ENCODE assay signal across 9 mouse cellular contexts in the genomic region with DNA sequence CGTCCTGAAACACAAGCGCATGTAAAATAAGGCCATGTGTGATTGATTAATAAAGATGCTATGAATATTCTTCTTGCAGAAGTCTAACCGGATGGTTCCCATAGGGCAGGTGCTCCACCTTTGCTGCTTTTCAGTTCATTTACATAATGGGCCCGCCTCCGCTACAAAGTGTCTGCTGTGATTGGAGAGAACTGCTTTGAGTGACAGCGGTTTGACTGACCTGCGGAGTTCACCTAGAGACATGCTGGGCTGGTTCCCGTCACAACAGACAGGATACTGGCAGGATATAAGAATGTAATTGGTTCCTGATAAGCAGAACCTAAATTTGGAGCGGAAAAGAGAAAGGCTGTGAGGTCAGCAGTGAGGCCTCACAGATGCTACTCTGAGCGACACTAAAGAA. TPM values are rescaled to one million over a fixed set of nuclear protein-coding genes. Genes with fewer than 3 reads are reported as not detected.
A peak's percentile ranks its signal among the peaks of the same experiment; 100 is the strongest.
DNase-seq lines count a peak whose midpoint lies in the region; ATAC-seq and TF ChIP-seq lines count a peak whose summit lies in the region.
"Had no signal": no experiment of that assay in that cellular context is flagged by ENCODE, and none has a peak within 500 bp of the region (broad histone marks: within the 10 kb centered on the region; RNA-seq: fewer than 3 reads in every experiment).

No protein-coding gene starts in this region.

- H3K9ac ChIP-seq in liver, postnatal 0 days (replicated peaks), result no peak overlapping the region
- no peak overlapping the region for H3K9ac ChIP-seq in embryonic facial prominence, embryonic 14.5 days (ENCODE audit: low read depth, low read length)

- peak; percentile 57 for DNase-seq in liver
- DNase-seq in liver, postnatal 0 days, result no peak
- DNase-seq in embryonic facial prominence, embryonic 14.5 days (ENCODE audit: low spot score), result no peak
- peak; percentile 13 for DNase-seq in induced T-regulatory cell, adult 2 months (ENCODE audit: low read depth)
- peak; percentile 44 for DNase-seq in retina, postnatal 1 day
- DNase-seq in spleen, adult 12 weeks (ENCODE audit: low spot score), result no peak
- no peak for DNase-seq in lung, postnatal 10 days
- no peak for DNase-seq in urinary bladder, adult 2 months (ENCODE audit: low spot score)
- DNase-seq: kidney, adult 9 months had no signal

- H3K36me3 ChIP-seq in liver, postnatal 0 days (replicated peaks; ENCODE audit: insufficient read depth, low read length), result no peaks in the 10 kb centered on the region
- no peaks in the 10 kb centered on the region for H3K36me3 ChIP-seq in embryonic facial prominence, embryonic 14.5 days (ENCODE audit: control insufficient read depth, insufficient read depth, low read length)

- H3K9me3 ChIP-seq in liver, postnatal 0 days (ENCODE audit: low read length), result no peaks in the 10 kb centered on the region
- H3K9me3 ChIP-seq in embryonic facial prominence, embryonic 14.5 days (ENCODE audit: control insufficient read depth, low read length), result no peaks in the 10 kb centered on the region

- H3K4me2 ChIP-seq in liver, postnatal 0 days (ENCODE audit: low read depth, low read length), result no peak overlapping the region
- peak overlapping the region; percentile 30 for H3K4me2 ChIP-seq in embryonic facial prominence, embryonic 14.5 days (ENCODE audit: low read depth, low read length)

- H3K27ac ChIP-seq in liver, postnatal 0 days (ENCODE audit: low read depth), result no peak overlapping the region
- H3K27ac ChIP-seq in embryonic facial prominence, embryonic 14.5 days (replicated peaks; ENCODE audit: low read depth, low read length), result no peak overlapping the region

- ATAC-seq in liver, postnatal 0 days, result no peak
- ATAC-seq in embryonic facial prominence, embryonic 14.5 days (ENCODE audit: low read depth), result no peak

- no peaks in the 10 kb centered on the region for H3K4me1 ChIP-seq in liver, postnatal 0 days (ENCODE audit: insufficient read depth)
- no peaks in the 10 kb centered on the region for H3K4me1 ChIP-seq in embryonic facial prominence, embryonic 14.5 days (ENCODE audit: control insufficient read depth, insufficient read depth, low read length)

- no peaks in the 10 kb centered on the region for H3K27me3 ChIP-seq in liver, postnatal 0 days (ENCODE audit: insufficient read depth, low read length)
- no peaks in the 10 kb centered on the region for H3K27me3 ChIP-seq in embryonic facial prominence, embryonic 14.5 days (replicated peaks; ENCODE audit: control insufficient read depth, insufficient read depth, low read length)

- TF ChIP-seq EP300 in liver, postnatal 0 days (IDR thresholded peaks at IDR 0.05; ENCODE audit: low read depth), result no peak

- H3K4me3 ChIP-seq in liver, postnatal 0 days (ENCODE audit: low read depth, low read length), result no peak overlapping the region
- H3K4me3 ChIP-seq in embryonic facial prominence, embryonic 14.5 days (ENCODE audit: low read depth, low read length), result no peak overlapping the region

- 52% methylated on average over 10 of the region's 10 CpGs for WGBS in liver, postnatal 0 days (ENCODE audit: insufficient replicate concordance)
- WGBS in embryonic facial prominence, embryonic 14.5 days, result 42% methylated on average over 10 of the region's 10 CpGs

- no peak for TF ChIP-seq CTCF in liver, postnatal 0 days (IDR thresholded peaks at IDR 0.05; ENCODE audit: low read depth)

RNA-seq across cellular contexts. Expression of a gene that starts 13.4 kb away (rescaled TPM):
- 63.6 and 75.5 TPM in 2 replicates for polyA plus RNA-seq in liver, postnatal 0 days (2015; fragmentation: Nextera tagmentation; extraction: Ambion mirVana)
- polyA plus RNA-seq in embryonic facial prominence, embryonic 14.5 days (2014; fragmentation: Nextera tagmentation; extraction: Ambion mirVana), result 46.4 and 51.5 TPM in 2 replicates
- 77.6 and 80.5 TPM in 2 replicates for polyA plus RNA-seq in urinary bladder, adult 2 months (2012; rRNA removed)

Comparison
In these comparisons a context has a peak if more than half of its experiments do, and no peak if none do; other contexts are left out.
1. DNase-seq: peak in liver (single experiment), induced T-regulatory cell, adult 2 months (single experiment) and retina, postnatal 1 day (single experiment); none in liver, postnatal 0 days (single experiment), embryonic facial prominence, embryonic 14.5 days (single experiment), spleen, adult 12 weeks (single experiment), lung, postnatal 10 days (single experiment) and urinary bladder, adult 2 months (single experiment).